Mouse (Mus musculus) central nervous system, embryonic 11.5 days (tissue): ENCODE data around the gene Dph1. TPM values are rescaled to one million over a fixed set of nuclear protein-coding genes. Genes with fewer than 3 reads are reported as not detected.

Experiments
- polyA plus RNA-seq: library from polyadenylated mRNA; depleted of rRNA; stranded (reverse); fragments of >200 nt; gene quantifications from 2 replicates; pipeline ENCODE4 v1.2.3, GENCODE M21; 2012; rRNA removed

Dph1 gene
- polyA plus RNA-seq: 13.3 and 21.3 TPM in 2 replicates

DNA sequence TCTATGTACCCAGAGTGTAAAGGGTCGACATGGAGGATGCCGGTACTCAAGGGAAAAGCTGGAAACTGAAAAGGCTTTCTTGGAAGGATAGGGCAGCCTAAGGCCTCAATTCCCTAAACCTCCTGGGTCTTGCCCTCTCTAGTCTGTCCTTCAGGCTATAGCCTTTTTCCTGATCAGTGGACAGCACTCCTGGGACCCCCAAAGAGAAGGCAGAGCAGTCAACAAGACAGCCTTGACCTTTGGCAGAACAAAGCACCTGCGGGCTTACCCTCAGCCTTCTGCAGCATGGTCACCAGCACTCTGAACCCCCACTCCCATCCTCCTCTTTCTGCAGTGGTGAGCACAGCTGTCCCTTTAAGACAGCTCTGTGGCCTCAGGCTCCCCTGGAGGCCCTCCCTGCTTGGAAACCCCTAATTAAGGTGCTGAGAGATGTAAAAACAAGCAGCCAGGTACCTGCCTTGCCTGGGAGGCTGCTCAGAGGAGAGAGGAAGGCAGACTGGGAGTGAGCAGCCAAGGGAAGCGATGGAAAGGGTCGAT lies at the start of gene Dph1:
Dph1 (minus strand) TSS at position 337 of the 537 bp plus-strand sequence.

DNA sequence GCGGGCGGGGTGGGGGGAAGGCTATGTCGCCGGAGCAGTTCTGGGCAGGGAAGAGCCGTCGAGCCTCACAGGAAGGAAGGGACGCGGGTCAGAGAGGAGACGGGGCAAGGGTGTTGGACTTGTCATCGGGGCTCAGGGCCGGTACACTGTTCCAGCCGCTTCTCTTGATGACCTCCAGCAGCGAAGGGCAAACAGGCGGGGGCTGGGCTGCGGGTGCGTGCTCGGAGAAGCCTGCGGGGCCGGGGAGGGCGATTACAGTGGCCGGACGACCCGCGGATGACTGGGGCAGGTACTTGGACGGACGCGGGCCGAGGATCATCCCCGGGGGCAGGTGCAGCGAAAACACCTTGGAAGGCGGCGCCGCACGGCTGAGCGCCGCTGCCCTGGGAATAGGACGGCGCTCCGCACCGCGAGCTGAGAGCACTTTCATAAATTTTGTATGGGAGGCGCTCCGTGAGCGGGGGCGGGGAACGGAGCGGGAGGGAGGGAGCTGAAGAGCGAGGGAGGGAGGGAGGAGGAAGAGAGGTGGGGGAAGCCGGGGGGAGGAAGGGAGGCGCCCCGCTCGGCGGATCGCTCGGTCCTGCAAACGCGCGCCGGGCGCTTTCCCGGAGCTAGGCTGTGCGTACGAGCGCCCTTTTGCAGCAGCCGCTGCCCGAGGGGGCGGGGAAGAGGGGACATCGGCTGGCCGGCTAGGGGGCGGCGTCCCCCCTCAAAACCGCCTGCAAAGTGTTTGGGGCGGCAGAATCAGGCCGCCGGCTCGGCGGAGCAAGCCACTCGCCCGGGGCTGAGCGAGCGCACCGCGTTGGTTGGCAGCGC lies 2.4 kb upstream of the Dph1 start, which contains the start of gene Rtn4rl1:
Rtn4rl1 (plus strand) TSS at position 528 of the 816 bp plus-strand sequence.

GRCm38 (mm10) chr11:75178672-75179208 lies 12.3 kb downstream of the Dph1 start, which contains the start of gene Ovca2:
Gene Ovca2 (minus strand): TSS chr11:75178835.

DNA sequence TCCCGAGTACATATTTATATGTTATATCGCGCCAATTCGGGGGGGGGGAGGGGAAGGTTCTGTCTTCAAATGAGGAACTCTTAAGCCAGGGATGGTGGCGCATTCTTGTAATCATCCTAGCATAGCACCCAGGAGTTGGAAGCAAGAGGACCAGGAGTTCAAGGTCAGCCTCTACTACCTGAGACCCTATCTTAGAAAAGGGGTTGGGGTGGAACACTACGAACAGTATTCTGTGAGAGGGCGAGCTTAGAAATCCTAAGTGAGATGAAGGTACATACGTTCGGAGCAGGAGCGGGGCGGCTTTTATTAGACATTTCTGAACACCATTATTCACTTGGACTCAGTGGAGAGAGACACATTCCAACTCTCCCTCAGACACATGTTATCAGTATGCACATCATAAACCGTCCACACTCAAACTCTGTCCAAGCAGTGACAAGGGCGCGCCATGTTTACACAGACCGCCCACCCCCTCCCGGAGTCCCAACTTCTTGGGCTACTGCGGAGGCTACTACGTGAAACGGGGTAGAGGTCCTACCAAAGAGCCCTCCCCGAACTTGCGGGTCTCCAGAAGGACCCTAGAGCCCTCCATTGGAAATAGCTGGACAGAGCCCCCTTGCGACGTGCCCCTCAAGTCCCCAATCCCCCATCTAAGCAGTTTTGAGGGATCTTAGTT lies 21.5 kb downstream of the Dph1 start, which contains the start of gene Hic1:
Hic1 (minus strand) TSS at position 115 of the 676 bp plus-strand sequence.

Other genes starting within 250 kb of the Dph1 start
- gene Hic1, start 21.7 kb downstream of the Dph1 start, polyA plus RNA-seq: 3.9 and 22.3 TPM in 2 replicates
- 19.5 and 28.2 TPM in 2 replicates for gene Ovca2, start 12.4 kb downstream of the Dph1 start, polyA plus RNA-seq
- 2.6 and 3.0 TPM in 2 replicates for gene Rtn4rl1, start 2.5 kb upstream of the Dph1 start, polyA plus RNA-seq
- gene Rpa1, start 157.1 kb upstream of the Dph1 start, polyA plus RNA-seq: 74.6 and 89.8 TPM in 2 replicates
- gene Smyd4, start 157.2 kb upstream of the Dph1 start, polyA plus RNA-seq: 7.7 and 8.6 TPM in 2 replicates
- gene Serpinf1, start 231.5 kb upstream of the Dph1 start, polyA plus RNA-seq: 32.3 and 55.1 TPM in 2 replicates
- gene Serpinf2, start 248.3 kb upstream of the Dph1 start, polyA plus RNA-seq: 14.3 and 19.1 TPM in 2 replicates